Comparison of ENCODE assay signal across 10 mouse cellular contexts in the genomic region with DNA sequence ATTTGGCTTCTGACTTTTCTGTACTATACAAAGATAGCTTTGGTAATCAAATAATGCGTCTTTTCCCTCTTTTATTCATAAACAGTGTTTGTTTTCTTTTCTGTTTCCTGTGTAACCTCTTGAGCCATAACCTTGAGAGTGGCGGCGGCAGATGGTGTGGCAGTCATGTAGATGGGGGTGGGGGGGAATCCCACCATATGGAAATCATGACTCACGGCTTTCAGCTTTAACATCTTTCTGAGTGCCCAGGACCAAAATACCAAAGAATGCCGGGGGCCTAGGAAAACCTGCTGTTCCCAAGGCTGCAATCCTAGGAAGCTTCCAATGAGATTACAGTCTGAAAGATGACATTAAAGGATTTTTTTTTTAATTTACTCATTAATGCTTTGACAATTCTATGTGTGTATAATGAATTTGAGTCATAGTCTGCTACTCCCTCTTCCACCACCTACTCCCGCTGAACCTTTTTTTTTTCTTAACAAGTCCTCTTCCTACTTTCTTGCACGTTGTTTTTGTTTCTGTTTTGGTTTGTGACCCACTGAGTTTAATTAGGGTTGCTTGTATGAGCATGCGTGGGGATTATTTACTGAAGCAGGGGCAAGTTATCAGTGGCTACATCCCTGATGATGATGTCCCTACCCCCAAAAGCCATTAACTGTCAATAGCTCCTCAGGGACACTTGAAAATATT.
DNase-seq lines count a peak whose midpoint lies in the region; ATAC-seq lines count a peak whose summit lies in the region.
"Had no signal": no experiment of that assay in that cellular context is flagged by ENCODE, and none has a peak within 500 bp of the region (broad histone marks: within the 10 kb centered on the region; RNA-seq: fewer than 3 reads in every experiment).

No protein-coding gene starts in this region.

- DNase-seq in left cerebral cortex, adult 18-20 months (ENCODE audit: low spot score in 2 of 2), result peak; percentile 18 to 19
- DNase-seq in left cerebral cortex, adult 11 months (ENCODE audit: low spot score), result no peak
- peak; percentile 53 for DNase-seq in cerebellum, adult 9-11 months
- peak; percentile 52 for DNase-seq in left cerebral cortex, postnatal 4 days
- DNase-seq in thymus, postnatal 4 days, result no peak
- no peak for DNase-seq in urinary bladder, postnatal 14 days (ENCODE audit: low spot score)
- DNase-seq in adrenal gland, adult 8-10 months, result no peak
- DNase-seq: gastrocnemius, postnatal 14 days had no signal

- ATAC-seq in CD4-positive, CD25-positive, alpha-beta regulatory T cell, adult 4 months, result peak; percentile 71
- ATAC-seq: intestine, postnatal 0 days had no signal

- intact Hi-C loops in left cerebral cortex, postnatal 4 days (cut with DNase I), result no loop called here

Comparison
In these comparisons a context has a peak if more than half of its experiments do, and no peak if none do; other contexts are left out.
1. DNase-seq: peak in left cerebral cortex, adult 18-20 months (2 of 2), cerebellum, adult 9-11 months (single experiment) and left cerebral cortex, postnatal 4 days (single experiment); none in left cerebral cortex, adult 11 months (single experiment), thymus, postnatal 4 days (single experiment), urinary bladder, postnatal 14 days (single experiment) and adrenal gland, adult 8-10 months (single experiment).